ENCODE assay signal across 25 mouse cellular contexts in the genomic region with DNA sequence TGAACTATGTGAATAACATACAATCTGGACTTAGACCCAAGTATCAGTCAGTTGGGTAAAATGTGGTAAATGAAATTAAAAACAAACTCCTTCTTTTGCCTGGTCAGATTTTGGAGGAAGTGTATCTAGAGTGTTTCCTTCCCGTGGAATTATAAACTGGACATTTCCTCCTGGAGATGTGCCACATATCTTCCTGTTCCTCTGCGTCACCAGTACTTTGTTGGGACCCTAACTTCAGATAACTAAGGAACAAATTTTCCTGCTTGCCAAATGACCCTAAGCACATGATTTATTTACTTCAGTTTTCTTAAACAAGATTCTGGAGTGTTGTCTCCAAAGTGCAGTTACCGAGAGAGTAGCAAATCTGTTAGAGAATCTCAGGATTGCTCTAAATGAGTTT. TPM values are rescaled to one million over a fixed set of nuclear protein-coding genes. Genes with fewer than 3 reads are reported as not detected.
"Had no signal": no experiment of that assay in that cellular context is flagged by ENCODE, and none has a peak within 500 bp of the region (broad histone marks: within the 10 kb centered on the region; RNA-seq: fewer than 3 reads in every experiment).

No protein-coding gene starts in this region.

- DNase-seq: kidney, adult 11 months; layer of hippocampus, adult 9-11 months; layer of hippocampus, postnatal 36 days; right cerebral cortex, adult 18-20 months; right cerebral cortex, postnatal 14 days; right cerebral cortex, postnatal 4 days; thymus, postnatal 25 days had no signal

- ATAC-seq: hindbrain, embryonic 16.5 days; intestine, embryonic 15.5 days; midbrain, embryonic 15.5 days had no signal

- H3K36me3 ChIP-seq: intestine, embryonic 15.5 days; kidney, embryonic 15.5 days; lung, embryonic 15.5 days; midbrain, embryonic 12.5 days; midbrain, embryonic 15.5 days; neural tube, embryonic 12.5 days; neural tube, embryonic 15.5 days had no signal

- H3K4me1 ChIP-seq: intestine, embryonic 15.5 days; kidney, embryonic 15.5 days; lung, embryonic 15.5 days; midbrain, embryonic 12.5 days; midbrain, embryonic 15.5 days; neural tube, embryonic 12.5 days; neural tube, embryonic 15.5 days had no signal

- H3K9me3 ChIP-seq: intestine, embryonic 15.5 days; kidney, embryonic 15.5 days; lung, embryonic 15.5 days; midbrain, embryonic 12.5 days; midbrain, embryonic 15.5 days; neural tube, embryonic 12.5 days; neural tube, embryonic 15.5 days had no signal

- H3K27ac ChIP-seq: intestine, embryonic 15.5 days; kidney, embryonic 15.5 days; layer of hippocampus, adult 2 months; left cerebral cortex, adult 2 months; liver, embryonic 14.5 days; lung, embryonic 15.5 days; macrophage; midbrain, embryonic 12.5 days; midbrain, embryonic 15.5 days; neural tube, embryonic 12.5 days; neural tube, embryonic 15.5 days had no signal

- H3K4me2 ChIP-seq: intestine, embryonic 15.5 days; kidney, embryonic 15.5 days; liver, embryonic 11.5 days; lung, embryonic 15.5 days; midbrain, embryonic 12.5 days; midbrain, embryonic 15.5 days; neural tube, embryonic 12.5 days; neural tube, embryonic 15.5 days had no signal

- H3K4me3 ChIP-seq: intestine, embryonic 15.5 days; kidney, embryonic 15.5 days; layer of hippocampus, adult 2 months; left cerebral cortex, adult 2 months; lung, embryonic 15.5 days; midbrain, embryonic 12.5 days; midbrain, embryonic 15.5 days; neural tube, embryonic 12.5 days; neural tube, embryonic 15.5 days had no signal

- H3K27me3 ChIP-seq: intestine, embryonic 15.5 days; kidney, embryonic 15.5 days; lung, embryonic 15.5 days; midbrain, embryonic 12.5 days; neural tube, embryonic 12.5 days; neural tube, embryonic 15.5 days had no signal

- H3K9ac ChIP-seq: intestine, embryonic 15.5 days; kidney, embryonic 15.5 days; liver, embryonic 14.5 days; lung, embryonic 15.5 days; midbrain, embryonic 12.5 days; midbrain, embryonic 15.5 days; neural tube, embryonic 12.5 days; neural tube, embryonic 15.5 days had no signal

RNA-seq across cellular contexts. Expression of a gene that starts 9.9 kb away (rescaled TPM):
- polyA plus RNA-seq: hindbrain, embryonic 16.5 days; intestine, embryonic 15.5 days; kidney, embryonic 15.5 days; large intestine, adult 2 months; limb, embryonic 11.5 days; limb, embryonic 14.5 days; liver, embryonic 11.5 days; liver, embryonic 14.5 days; lung, embryonic 15.5 days; macrophage; midbrain, embryonic 12.5 days; midbrain, embryonic 15.5 days; neural tube, embryonic 12.5 days; neural tube, embryonic 15.5 days; stomach, embryonic 14.5 days; thymus, postnatal 0 days had no signal

RNA-seq across cellular contexts. Expression of a gene that starts 28.7 kb away (rescaled TPM):
- polyA plus RNA-seq: hindbrain, embryonic 16.5 days; intestine, embryonic 15.5 days; kidney, embryonic 15.5 days; large intestine, adult 2 months; limb, embryonic 11.5 days; limb, embryonic 14.5 days; liver, embryonic 11.5 days; liver, embryonic 14.5 days; lung, embryonic 15.5 days; macrophage; midbrain, embryonic 12.5 days; midbrain, embryonic 15.5 days; neural tube, embryonic 12.5 days; neural tube, embryonic 15.5 days; stomach, embryonic 14.5 days; thymus, postnatal 0 days had no signal

RNA-seq across cellular contexts. Expression of a gene that starts 36.5 kb away (rescaled TPM):
- polyA plus RNA-seq: hindbrain, embryonic 16.5 days; intestine, embryonic 15.5 days; kidney, embryonic 15.5 days; large intestine, adult 2 months; limb, embryonic 11.5 days; limb, embryonic 14.5 days; liver, embryonic 11.5 days; liver, embryonic 14.5 days; lung, embryonic 15.5 days; macrophage; midbrain, embryonic 12.5 days; midbrain, embryonic 15.5 days; neural tube, embryonic 12.5 days; neural tube, embryonic 15.5 days; stomach, embryonic 14.5 days; thymus, postnatal 0 days had no signal

RNA-seq across cellular contexts. Expression of a gene that starts 41.0 kb away (rescaled TPM):
- polyA plus RNA-seq: hindbrain, embryonic 16.5 days; intestine, embryonic 15.5 days; kidney, embryonic 15.5 days; large intestine, adult 2 months; limb, embryonic 11.5 days; limb, embryonic 14.5 days; liver, embryonic 11.5 days; liver, embryonic 14.5 days; lung, embryonic 15.5 days; macrophage; midbrain, embryonic 12.5 days; midbrain, embryonic 15.5 days; neural tube, embryonic 12.5 days; neural tube, embryonic 15.5 days; stomach, embryonic 14.5 days; thymus, postnatal 0 days had no signal

RNA-seq across cellular contexts. Expression of a gene that starts 49.3 kb away (rescaled TPM):
- polyA plus RNA-seq: hindbrain, embryonic 16.5 days; intestine, embryonic 15.5 days; kidney, embryonic 15.5 days; large intestine, adult 2 months; limb, embryonic 11.5 days; limb, embryonic 14.5 days; liver, embryonic 11.5 days; liver, embryonic 14.5 days; lung, embryonic 15.5 days; macrophage; midbrain, embryonic 12.5 days; midbrain, embryonic 15.5 days; neural tube, embryonic 12.5 days; neural tube, embryonic 15.5 days; stomach, embryonic 14.5 days; thymus, postnatal 0 days had no signal
